Mouse (Mus musculus): ENCODE data around the gene Gm49380. TPM values are rescaled to one million over a fixed set of nuclear protein-coding genes. Genes with fewer than 3 reads are reported as not detected.

Gm49380 gene
- total and polyA plus RNA-seq, 2 experiments, result 0.09 TPM; not detected in 1

- peak overlapping the region; percentile 40 for H3K27ac ChIP-seq (replicated peaks; ENCODE audit: insufficient read depth, low read depth, low read length)
- no peaks in the 10 kb centered on the region for H3K27me3 ChIP-seq (ENCODE audit: control insufficient read depth, insufficient read depth, low read length)
- TF ChIP-seq POLR2A (IDR thresholded peaks at IDR 0.05; ENCODE audit: extremely low read depth, insufficient read depth, low read length) (no peak), CTCF (IDR thresholded peaks at IDR 0.05; ENCODE audit: low read depth, low read length) (no peak)
- no peak overlapping the region for H3K4me3 ChIP-seq (ENCODE audit: insufficient read depth, low read depth, low read length)
- H3K79me2 ChIP-seq (ENCODE audit: control insufficient read depth, insufficient read depth, low read length), result peaks cover 3% of the 10 kb centered on the region; the same call in 1 of the 2 replicates
- H3K9ac ChIP-seq (ENCODE audit: low read depth, low read length), result no peak overlapping the region
- WGBS, result 85% methylated on average over 10 of the region's 10 CpGs
- no peaks in the 10 kb centered on the region for H3K36me3 ChIP-seq (ENCODE audit: control insufficient read depth, insufficient read depth, low read length)
- DNase-seq (ENCODE audit: extremely low read depth, low read depth, low spot score), result no peak
- H3K4me1 ChIP-seq (ENCODE audit: control insufficient read depth, insufficient read depth, low read length), result peaks cover 25% of the 10 kb centered on the region
These were observed 33.1 kb downstream of the Gm49380 start for GRCm38 (mm10) chr9:44079997-44080780.

- Histone ChIP-seq H3K4me3 (ENCODE audit: insufficient read depth, low read depth, low read length) (no peak overlapping the region), H3K4me1 (ENCODE audit: control insufficient read depth, insufficient read depth, low read length) (peaks cover 23% of the 10 kb centered on the region), H3K9ac (ENCODE audit: low read depth, low read length) (peak overlapping the region; percentile 11), H3K79me2 (ENCODE audit: control insufficient read depth, insufficient read depth, low read length) (no peaks in the 10 kb centered on the region), H3K27me3 (ENCODE audit: control insufficient read depth, insufficient read depth, low read length) (no peaks in the 10 kb centered on the region), H3K36me3 (ENCODE audit: control insufficient read depth, insufficient read depth, low read length) (no peaks in the 10 kb centered on the region), H3K27ac (replicated peaks; ENCODE audit: insufficient read depth, low read depth, low read length) (peak overlapping the region; percentile 40)
- DNase-seq (ENCODE audit: extremely low read depth, low read depth, low spot score), result peak; percentile 85
- TF ChIP-seq CTCF (IDR thresholded peaks at IDR 0.05; ENCODE audit: low read depth, low read length) (no peak), POLR2A (IDR thresholded peaks at IDR 0.05; ENCODE audit: extremely low read depth, insufficient read depth, low read length) (0 out of 2 replicates have a peak, but pooled peaks have one; percentile 9)
- WGBS, result 24% methylated on average over 16 of the region's 16 CpGs
These were observed 34.1 kb downstream of the Gm49380 start for GRCm38 (mm10) chr9:44078955-44079756.

- Histone ChIP-seq H3K79me2 (ENCODE audit: control insufficient read depth, insufficient read depth, low read length) (no peaks in the 10 kb centered on the region), H3K4me3 (ENCODE audit: insufficient read depth, low read depth, low read length) (no peak overlapping the region), H3K36me3 (ENCODE audit: control insufficient read depth, insufficient read depth, low read length) (no peaks in the 10 kb centered on the region), H3K27ac (replicated peaks; ENCODE audit: insufficient read depth, low read depth, low read length) (peak overlapping the region; percentile 16), H3K27me3 (ENCODE audit: control insufficient read depth, insufficient read depth, low read length) (no peaks in the 10 kb centered on the region), H3K4me1 (ENCODE audit: control insufficient read depth, insufficient read depth, low read length) (peaks cover 22% of the 10 kb centered on the region), H3K9ac (ENCODE audit: low read depth, low read length) (peak overlapping the region; percentile 11)
- TF ChIP-seq POLR2A (IDR thresholded peaks at IDR 0.05; ENCODE audit: extremely low read depth, insufficient read depth, low read length), result no peak
- TF ChIP-seq CTCF (IDR thresholded peaks at IDR 0.05; ENCODE audit: low read depth, low read length), result no peak
- DNase-seq (ENCODE audit: extremely low read depth, low read depth, low spot score), result peak; percentile 48
- WGBS, result 61% methylated on average over 10 of the region's 10 CpGs
These were observed 35.0 kb downstream of the Gm49380 start for GRCm38 (mm10) chr9:44078136-44078797.

- Histone ChIP-seq H3K27me3 (ENCODE audit: control insufficient read depth, insufficient read depth, low read length) (no peaks in the 10 kb centered on the region), H3K27ac (replicated peaks; ENCODE audit: insufficient read depth, low read depth, low read length) (no peak overlapping the region), H3K4me3 (ENCODE audit: insufficient read depth, low read depth, low read length) (no peak overlapping the region), H3K4me1 (ENCODE audit: control insufficient read depth, insufficient read depth, low read length) (peaks cover 19% of the 10 kb centered on the region), H3K9ac (ENCODE audit: low read depth, low read length) (no peak overlapping the region), H3K36me3 (ENCODE audit: control insufficient read depth, insufficient read depth, low read length) (no peaks in the 10 kb centered on the region), H3K79me2 (ENCODE audit: control insufficient read depth, insufficient read depth, low read length) (no peaks in the 10 kb centered on the region)
- no peak for DNase-seq (ENCODE audit: extremely low read depth, low read depth, low spot score)
- TF ChIP-seq POLR2A (IDR thresholded peaks at IDR 0.05; ENCODE audit: extremely low read depth, insufficient read depth, low read length) (no peak), CTCF (IDR thresholded peaks at IDR 0.05; ENCODE audit: low read depth, low read length) (no peak)
- WGBS, result 87% methylated on average over 11 of the region's 11 CpGs
These were observed 35.9 kb downstream of the Gm49380 start for GRCm38 (mm10) chr9:44077266-44077910.

GRCm38 (mm10) chr9:44076764-44077120 lies 36.6 kb downstream of the Gm49380 start:
- Histone ChIP-seq H3K9ac (ENCODE audit: low read depth, low read length) (no peak overlapping the region), H3K36me3 (ENCODE audit: control insufficient read depth, insufficient read depth, low read length) (no peaks in the 10 kb centered on the region), H3K4me1 (ENCODE audit: control insufficient read depth, insufficient read depth, low read length) (peaks cover 19% of the 10 kb centered on the region), H3K79me2 (ENCODE audit: control insufficient read depth, insufficient read depth, low read length) (no peaks in the 10 kb centered on the region), H3K27me3 (ENCODE audit: control insufficient read depth, insufficient read depth, low read length) (no peaks in the 10 kb centered on the region), H3K27ac (replicated peaks; ENCODE audit: insufficient read depth, low read depth, low read length) (no peak overlapping the region), H3K4me3 (ENCODE audit: insufficient read depth, low read depth, low read length) (no peak overlapping the region)
- 25% methylated on average over 5 of the region's 5 CpGs for WGBS
- TF ChIP-seq CTCF (IDR thresholded peaks at IDR 0.05; ENCODE audit: low read depth, low read length) (peak; percentile 59), POLR2A (IDR thresholded peaks at IDR 0.05; ENCODE audit: extremely low read depth, insufficient read depth, low read length) (no peak)
- DNase-seq (ENCODE audit: extremely low read depth, low read depth, low spot score), result peak; percentile 76

Measured in liver, adult 2 months (tissue).